Mouse (Mus musculus) ES-E14 (cell line): ENCODE measurements around the gene Npas3. TPM values are rescaled to one million over a fixed set of nuclear protein-coding genes. Genes with fewer than 3 reads are reported as not detected.

Experiments
- DNase-seq: peaks from one replicate; pipeline ENCODE4 v3.0.0-alpha.2; 2013; ENCODE audit warnings: low read depth, low spot score
- H3K27ac ChIP-seq: 2 replicates; pipeline ENCODE4 v1.5.1; 2012; ENCODE audit warnings: low read depth, mild to moderate bottlenecking, low read length, moderate library complexity, mixed read lengths; ENCODE audit not compliant: poor library complexity, insufficient read depth, severe bottlenecking
- H3K36me3 ChIP-seq: 2 replicates; pipeline ENCODE4 v1.6.1; 2012; ENCODE audit warnings: mild to moderate bottlenecking, low read length, moderate library complexity, mixed read lengths; ENCODE audit not compliant: control insufficient read depth, poor library complexity, insufficient read depth, severe bottlenecking
- H3K4me1 ChIP-seq, 2 experiments: fragments of 150-350 bp in 1 of 2; sonication (generic) in 1 of 2; 2 replicates each; pipeline ENCODE4 v1.6.1; 2012; ENCODE audit warnings: low read length in 2 of 2, mild to moderate bottlenecking in 1 of 2, mixed read lengths in 1 of 2; ENCODE audit not compliant: control insufficient read depth in 2 of 2, insufficient read depth in 2 of 2, poor library complexity in 1 of 2
- H3K4me3 ChIP-seq, 2 experiments: fragments of 150-350 bp in 1 of 2; sonication (generic) in 1 of 2; 2 replicates each; pipeline ENCODE4 v1.5.1; 2012; ENCODE audit warnings: low read length in 2 of 2, low read depth in 1 of 2, mild to moderate bottlenecking in 1 of 2, mixed read lengths in 1 of 2; ENCODE audit not compliant: insufficient read depth in 1 of 2, poor library complexity in 1 of 2, severe bottlenecking in 1 of 2
- H3K9ac ChIP-seq: 2 replicates; pipeline ENCODE4 v1.6.1; 2012; ENCODE audit warnings: low read depth, mild to moderate bottlenecking, low read length, mixed read lengths; ENCODE audit not compliant: poor library complexity, insufficient read depth, severe bottlenecking
- H3K9me3 ChIP-seq: fragments of 150-350 bp; sonication (generic); 2 replicates; pipeline ENCODE4 v1.6.1; 2012; ENCODE audit warnings: low read depth, mild to moderate bottlenecking, low read length; ENCODE audit not compliant: control insufficient read depth, insufficient read depth
- CHD2 ChIP-seq: IDR thresholded peaks from 2 replicates; pipeline ENCODE4 v1.6.1; 2014; ENCODE audit warnings: mild to moderate bottlenecking, low read depth, low read length, inconsistent platforms
- HCFC1 ChIP-seq: IDR thresholded peaks from 2 replicates; pipeline ENCODE4 v1.6.1; 2012; ENCODE audit warnings: low read length, inconsistent platforms, borderline replicate concordance; ENCODE audit not compliant: insufficient read depth
- MAFK ChIP-seq: IDR thresholded peaks from 2 replicates; pipeline ENCODE4 v1.6.1; 2014; ENCODE audit warnings: mild to moderate bottlenecking, low read depth, low read length, inconsistent platforms; ENCODE audit not compliant: insufficient read depth
- ZC3H11A ChIP-seq: IDR thresholded peaks from 2 replicates; pipeline ENCODE4 v1.6.1; 2012; ENCODE audit warnings: low read depth, mild to moderate bottlenecking, inconsistent platforms, low read length, borderline replicate concordance
- ZNF384 ChIP-seq: IDR thresholded peaks from 2 replicates; pipeline ENCODE4 v1.6.1; 2012; ENCODE audit warnings: low read depth, low read length, inconsistent platforms
- in situ Hi-C, 2 experiments: fragments of 600-800 bp; cut with MboI; formaldehyde crosslinking; loops; one replicate each; pipeline ENCODE4 v1.15.1; 2025; ENCODE audit warnings: low sequenced_read_pairs in 2 of 2, inconsistent platforms in 1 of 2; ENCODE audit not compliant: unreplicated experiment in 2 of 2
- total RNA-seq: library from RNA; depleted of rRNA; stranded (reverse); fragments of 300-350 nt; gene quantifications from 2 replicates; pipeline ENCODE4 v1.2.3, GENCODE M21; 2012

The Npas3 gene
- total RNA-seq, 1 experiment: 1.2 TPM

GRCm38 (mm10) chr12:53423631-53424030 lies 175.2 kb downstream of the Npas3 start:
- in situ Hi-C loops: no loop called here
- no peaks in the 10 kb centered on the region for H3K9me3 ChIP-seq
- no peak overlapping the region for H3K9ac ChIP-seq
- no peak overlapping the region for H3K4me3 ChIP-seq
- no peaks in the 10 kb centered on the region for H3K4me1 ChIP-seq
- no peak overlapping the region for H3K27ac ChIP-seq
- TF ChIP-seq ZNF384 (no peak), HCFC1 (no peak), ZC3H11A (no peak), MAFK (no peak), CHD2 (no peak)
- H3K36me3 ChIP-seq: no peaks in the 10 kb centered on the region
- DNase-seq: no peak

- in situ Hi-C loops: no loop called here
- no peak overlapping the region for H3K27ac ChIP-seq
- no peaks in the 10 kb centered on the region for H3K36me3 ChIP-seq
- H3K4me3 ChIP-seq: no peak overlapping the region
- TF ChIP-seq ZC3H11A (no peak), HCFC1 (no peak), CHD2 (no peak), MAFK (no peak), ZNF384 (no peak)
- no peak for DNase-seq
- H3K9ac ChIP-seq: no peak overlapping the region
- no peaks in the 10 kb centered on the region for H3K9me3 ChIP-seq
- no peaks in the 10 kb centered on the region for H3K4me1 ChIP-seq
Observed at GRCm38 (mm10) chr12:53426006-53426405, 177.5 kb downstream of the Npas3 start.

GRCm38 (mm10) chr12:53427153-53427552 lies 178.7 kb downstream of the Npas3 start:
- in situ Hi-C loops: no loop called here
- Histone ChIP-seq H3K9me3 (no peaks in the 10 kb centered on the region), H3K36me3 (no peaks in the 10 kb centered on the region), H3K4me1 (no peaks in the 10 kb centered on the region), H3K9ac (no peak overlapping the region), H3K27ac (no peak overlapping the region), H3K4me3 (no peak overlapping the region)
- no peak for TF ChIP-seq ZNF384
- TF ChIP-seq ZC3H11A: no peak
- no peak for TF ChIP-seq HCFC1
- TF ChIP-seq MAFK: no peak
- TF ChIP-seq CHD2: no peak
- no peak for DNase-seq

- Histone ChIP-seq H3K27ac (no peak overlapping the region), H3K36me3 (no peaks in the 10 kb centered on the region), H3K4me1 (no peaks in the 10 kb centered on the region), H3K9ac (no peak overlapping the region), H3K4me3 (no peak overlapping the region), H3K9me3 (no peaks in the 10 kb centered on the region)
- TF ChIP-seq ZNF384 (no peak), HCFC1 (no peak), MAFK (no peak), ZC3H11A (no peak), CHD2 (no peak)
- no peak for DNase-seq
- in situ Hi-C loops: no loop called here
Observed at GRCm38 (mm10) chr12:53442029-53442428, 193.6 kb downstream of the Npas3 start.

- Histone ChIP-seq H3K4me1 (no peaks in the 10 kb centered on the region), H3K36me3 (no peaks in the 10 kb centered on the region), H3K9me3 (no peaks in the 10 kb centered on the region), H3K4me3 (no peak overlapping the region), H3K9ac (no peak overlapping the region), H3K27ac (no peak overlapping the region)
- no peak for DNase-seq
- TF ChIP-seq ZC3H11A (no peak), MAFK (no peak), HCFC1 (no peak), ZNF384 (no peak), CHD2 (no peak)
- in situ Hi-C loops: no loop called here
Observed at GRCm38 (mm10) chr12:53447469-53447868, 199.0 kb downstream of the Npas3 start.
